Mouse (Mus musculus): ENCODE measurements around the gene Esrrg.

- TF ChIP-seq POLR2A (IDR thresholded peaks at IDR 0.05; ENCODE audit: borderline replicate concordance, insufficient read depth, low read length) (no peak), CTCF (IDR thresholded peaks at IDR 0.05; ENCODE audit: borderline replicate concordance, insufficient read depth, low read depth, low read length) (no peak)
Observed at GRCm38 (mm10) chr1:188107946-188108345, 499.4 kb downstream of the Esrrg start.

Measured in cerebellum, adult 2 months (tissue).